Mouse (Mus musculus): ENCODE measurements around the gene Top2a. TPM values are rescaled to one million over a fixed set of nuclear protein-coding genes. Genes with fewer than 3 reads are reported as not detected.

Top2a gene
- total and polyA plus RNA-seq, 3 experiments = 385 to 444 (median 400) TPM

GRCm38 (mm10) chr11:98951026-98951906 is 72.7 kb downstream of the Top2a start:
- no peak overlapping the region for H3K27ac ChIP-seq (ENCODE audit: insufficient read depth, low read depth)
- peaks cover 5 to 38% of the 10 kb centered on the region in 2 experiments for H3K36me3 ChIP-seq (replicated peaks in 1 of 2; ENCODE audit: control insufficient read depth in 1 of 2, insufficient read depth in 1 of 2, low read length in 1 of 2)
- H3K4me3 ChIP-seq (replicated peaks in 1 of 3; ENCODE audit: low read depth in 2 of 3, low read length in 2 of 3, poor library complexity in 1 of 3) = no peak overlapping the region
- no peaks in the 10 kb centered on the region for H3K27me3 ChIP-seq (replicated peaks)
- dilution Hi-C loops (cut with MboI; ENCODE audit: extremely low pct_ligation_motif_present, extremely low pct_unique_long_range_greater_than_20kb, low sequenced_read_pairs) (no loop called here), in situ Hi-C loops (cut with MboI; ENCODE audit: low pct_ligation_motif_present, low pct_unique_long_range_greater_than_20kb, low sequenced_read_pairs) (no loop called here)
- H3K4me2 ChIP-seq (ENCODE audit: insufficient read depth, low read depth, poor library complexity, severe bottlenecking) = no peak overlapping the region
- TF ChIP-seq CHD1 (IDR thresholded peaks at IDR 0.05; ENCODE audit: low read depth, low read length) = no peak
- TF ChIP-seq TCF12 (IDR thresholded peaks at IDR 0.05; ENCODE audit: low read depth, low read length) = no peak
- TF ChIP-seq MAZ (IDR thresholded peaks at IDR 0.05; ENCODE audit: low read depth, low read length) = no peak
- TF ChIP-seq GABPA (IDR thresholded peaks at IDR 0.05; ENCODE audit: insufficient replicate concordance, low read depth, low read length) = no peak
- TF ChIP-seq USF1 (IDR thresholded peaks at IDR 0.05; ENCODE audit: low read depth, low read length) = no peak
- TF ChIP-seq RAD21 (IDR thresholded peaks at IDR 0.05; ENCODE audit: low read depth, low read length) = no peak
- TF ChIP-seq ELF1 (IDR thresholded peaks at IDR 0.05; ENCODE audit: low read depth, low read length) = no peak
- no peak for TF ChIP-seq CHD2 (IDR thresholded peaks at IDR 0.05; ENCODE audit: low read length)
- no peak for TF ChIP-seq E2F4 (IDR thresholded peaks at IDR 0.05; ENCODE audit: insufficient replicate concordance, low read depth, low read length)
- TF ChIP-seq CTCF (conservative IDR thresholded peaks at IDR 0.05 in 1 of 2, IDR thresholded peaks at IDR 0.05 in 1 of 2; ENCODE audit: low read depth in 2 of 2, low read length in 2 of 2) = no peak
- TF ChIP-seq POLR2A (IDR thresholded peaks at IDR 0.05; ENCODE audit: low read depth, low read length) = no peak
- no peak for TF ChIP-seq ZKSCAN1 (IDR thresholded peaks at IDR 0.05; ENCODE audit: borderline replicate concordance, low read depth, low read length)
- TF ChIP-seq ETS1 (conservative IDR thresholded peaks at IDR 0.05; ENCODE audit: low read depth, low read length) = no peak
- H3K9ac ChIP-seq (ENCODE audit: insufficient read depth, low read depth) = no peak overlapping the region
- no peak for DNase-seq (ENCODE audit: extremely low read depth)
- no peaks in the 10 kb centered on the region for H3K9me3 ChIP-seq (replicated peaks; ENCODE audit: low read length)
- H3K4me1 ChIP-seq (ENCODE audit: control insufficient read depth in 1 of 2, insufficient read depth in 2 of 2) = peaks cover 34 to 86% of the 10 kb centered on the region in 2 experiments
- H3K79me2 ChIP-seq (replicated peaks; ENCODE audit: control insufficient read depth, extremely low read depth, insufficient read depth, poor library complexity, severe bottlenecking) = no peaks in the 10 kb centered on the region

DNA sequence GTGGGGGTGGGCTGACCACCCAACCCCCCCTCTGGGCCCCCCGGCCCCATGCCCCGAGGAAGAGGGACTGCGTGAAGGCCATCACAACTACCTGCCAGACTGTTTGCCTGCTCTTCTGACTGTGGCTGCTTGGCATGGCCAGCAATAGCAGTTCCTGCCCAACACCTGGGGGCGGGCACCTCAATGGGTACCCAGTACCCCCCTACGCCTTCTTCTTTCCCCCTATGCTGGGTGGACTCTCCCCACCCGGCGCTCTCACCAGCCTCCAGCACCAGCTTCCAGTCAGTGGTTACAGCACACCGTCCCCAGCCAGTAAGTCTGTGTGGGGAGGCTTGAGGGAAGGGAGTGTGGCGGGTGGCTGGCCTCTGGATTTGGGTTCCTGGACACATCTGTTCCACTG is 73.5 kb downstream of the Top2a start:
- H3K27ac ChIP-seq (ENCODE audit: insufficient read depth, low read depth) = no peak overlapping the region

More for the DNA sequence above, 73.5 kb downstream of the Top2a start:
- Histone ChIP-seq H3K4me1 (ENCODE audit: control insufficient read depth in 1 of 2, insufficient read depth in 2 of 2) (peaks cover 38 to 89% of the 10 kb centered on the region in 2 experiments), H3K27me3 (replicated peaks) (no peaks in the 10 kb centered on the region), H3K4me3 (replicated peaks in 1 of 3; ENCODE audit: low read depth in 2 of 3, low read length in 2 of 3, poor library complexity in 1 of 3) (no peak overlapping the region), H3K36me3 (replicated peaks in 1 of 2; ENCODE audit: control insufficient read depth in 1 of 2, insufficient read depth in 1 of 2, low read length in 1 of 2) (peaks cover 5 to 36% of the 10 kb centered on the region in 2 experiments), H3K9ac (ENCODE audit: insufficient read depth, low read depth) (no peak overlapping the region), H3K9me3 (replicated peaks; ENCODE audit: low read length) (no peaks in the 10 kb centered on the region), H3K4me2 (ENCODE audit: insufficient read depth, low read depth, poor library complexity, severe bottlenecking) (no peak overlapping the region), H3K79me2 (replicated peaks; ENCODE audit: control insufficient read depth, extremely low read depth, insufficient read depth, poor library complexity, severe bottlenecking) (no peaks in the 10 kb centered on the region)
- no peak for TF ChIP-seq IRF4 (IDR thresholded peaks at IDR 0.05; ENCODE audit: low read depth, low read length)
- in situ Hi-C loops (cut with MboI; ENCODE audit: low pct_ligation_motif_present, low pct_unique_long_range_greater_than_20kb, low sequenced_read_pairs) (no loop called here), dilution Hi-C loops (cut with MboI; ENCODE audit: extremely low pct_ligation_motif_present, extremely low pct_unique_long_range_greater_than_20kb, low sequenced_read_pairs) (no loop called here)
- DNase-seq (ENCODE audit: extremely low read depth) = no peak

Data from CH12.LX (cell line).